Mouse (Mus musculus): ENCODE measurements at regions not wholly inside any gene's neighbourhood (a gene's known extent, or its start where the extent isn't known, plus 50 kb on each side); places are given as distances from the start of the nearest gene placed in this dataset.

- DNase-seq (ENCODE audit: low read depth), result no peak
Observed at GRCm38 (mm10) chr13:52150281-52150680, 303.8 kb downstream of the Gadd45g start.

- DNase-seq (ENCODE audit: low read depth), result no peak
Observed at GRCm38 (mm10) chr13:52151777-52152176, 305.3 kb downstream of the Gadd45g start.

GRCm38 (mm10) chr13:52152221-52152620 lies 305.7 kb downstream of the Gadd45g start:
- no peak for DNase-seq (ENCODE audit: low read depth)

GRCm38 (mm10) chr13:52153030-52153429 lies 306.6 kb downstream of the Gadd45g start:
- DNase-seq (ENCODE audit: low read depth), result no peak

GRCm38 (mm10) chr13:52153576-52153975 lies 307.1 kb downstream of the Gadd45g start:
- no peak for DNase-seq (ENCODE audit: low read depth)

GRCm38 (mm10) chr13:52154111-52154843 lies 307.8 kb downstream of the Gadd45g start:
- no peak for DNase-seq (ENCODE audit: low read depth)

- peak; percentile 58 for DNase-seq (ENCODE audit: low read depth)
Observed at GRCm38 (mm10) chr13:52154844-52155587, 308.5 kb downstream of the Gadd45g start.

- DNase-seq (ENCODE audit: low read depth), result peak; percentile 17
Observed at GRCm38 (mm10) chr13:52155588-52156086, 309.2 kb downstream of the Gadd45g start.

- DNase-seq (ENCODE audit: low read depth), result no peak
Observed at GRCm38 (mm10) chr13:52162676-52163075, 316.2 kb downstream of the Gadd45g start.

GRCm38 (mm10) chr13:52165531-52165930 lies 319.1 kb downstream of the Gadd45g start:
- DNase-seq (ENCODE audit: low read depth), result no peak

GRCm38 (mm10) chr13:52167968-52168367 lies 321.5 kb downstream of the Gadd45g start:
- no peak for DNase-seq (ENCODE audit: low read depth)

GRCm38 (mm10) chr13:52172706-52173346 lies 326.3 kb downstream of the Gadd45g start:
- no peak for DNase-seq (ENCODE audit: low read depth)

- no peak for DNase-seq (ENCODE audit: low read depth)
Observed at GRCm38 (mm10) chr13:52175665-52176064, 329.2 kb downstream of the Gadd45g start.

- DNase-seq (ENCODE audit: low read depth), result no peak
Observed at GRCm38 (mm10) chr13:52179977-52180376, 333.5 kb downstream of the Gadd45g start.

GRCm38 (mm10) chr13:52183635-52184034 lies 337.2 kb downstream of the Gadd45g start:
- DNase-seq (ENCODE audit: low read depth), result peak; percentile 28

- no peak for DNase-seq (ENCODE audit: low read depth)
Observed at GRCm38 (mm10) chr13:52185574-52185973, 339.1 kb downstream of the Gadd45g start.

- DNase-seq (ENCODE audit: low read depth), result no peak
Observed at GRCm38 (mm10) chr13:52187841-52188604, 341.5 kb downstream of the Gadd45g start.

- DNase-seq (ENCODE audit: low read depth), result peak; percentile 47
Observed at GRCm38 (mm10) chr13:52188605-52189003, 342.1 kb downstream of the Gadd45g start.

GRCm38 (mm10) chr13:52189382-52189923 lies 341.6 kb downstream of the Diras2 start:
- DNase-seq (ENCODE audit: low read depth), result no peak

GRCm38 (mm10) chr13:52190256-52190655 lies 340.8 kb downstream of the Diras2 start:
- DNase-seq (ENCODE audit: low read depth), result no peak

GRCm38 (mm10) chr13:52190848-52191590 lies 340.1 kb downstream of the Diras2 start:
- DNase-seq (ENCODE audit: low read depth), result no peak
